Mouse (Mus musculus) layer of hippocampus, postnatal 10 days (tissue): Measurements from ENCODE around the gene Gvin1. TPM values are rescaled to one million over a fixed set of nuclear protein-coding genes. Genes with fewer than 3 reads are reported as not detected.
"Not testable (repeated sequence)": the region's sequence is repeated elsewhere in the genome, so short reads cannot be mapped to it uniquely, and the experiment has no call there.

Experiments used
- DNase-seq, 2 experiments: peaks; one replicate each; pipeline ENCODE4 v3.0.0; 2021; ENCODE audit warnings: low spot score in 2 of 2
- long read RNA-seq: library from polyadenylated mRNA; stranded (forward); transcript quantifications from one replicate; pipeline ENCODE4 v2.0.0, GENCODE M21; 2023
- total RNA-seq, 2 experiments: library from RNA; stranded (reverse); gene quantifications; 2 replicates each; pipeline ENCODE4 v1.2.3; 2021

Gvin1 gene
- total RNA-seq = under 1 TPM; 0.20 to 0.34 TPM
- long read RNA-seq = 0 reads

DNA sequence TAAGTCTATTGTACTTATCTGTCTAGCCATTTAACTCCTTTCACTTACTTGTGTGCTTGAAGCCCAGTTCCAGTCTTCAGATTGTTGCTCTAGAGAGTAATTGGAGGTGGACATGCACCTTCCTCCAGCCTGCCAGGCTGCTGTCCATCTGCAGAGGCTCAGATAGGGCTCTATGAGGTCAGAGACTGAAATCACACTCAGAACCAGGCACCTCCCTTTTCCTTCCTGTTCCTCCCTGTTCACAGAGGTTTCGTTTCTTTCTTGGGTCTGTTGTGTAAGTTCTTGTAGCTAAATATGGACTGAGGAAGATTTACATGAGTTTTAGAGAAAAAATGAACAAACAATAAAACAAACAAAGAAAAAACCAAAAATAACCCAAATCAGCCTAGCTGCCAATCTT, at the start of gene Gvin1:
Gene Gvin1 (minus strand): TSS at position 150 of the 400 bp plus-strand sequence.
- not testable (repeated sequence) for DNase-seq

DNA sequence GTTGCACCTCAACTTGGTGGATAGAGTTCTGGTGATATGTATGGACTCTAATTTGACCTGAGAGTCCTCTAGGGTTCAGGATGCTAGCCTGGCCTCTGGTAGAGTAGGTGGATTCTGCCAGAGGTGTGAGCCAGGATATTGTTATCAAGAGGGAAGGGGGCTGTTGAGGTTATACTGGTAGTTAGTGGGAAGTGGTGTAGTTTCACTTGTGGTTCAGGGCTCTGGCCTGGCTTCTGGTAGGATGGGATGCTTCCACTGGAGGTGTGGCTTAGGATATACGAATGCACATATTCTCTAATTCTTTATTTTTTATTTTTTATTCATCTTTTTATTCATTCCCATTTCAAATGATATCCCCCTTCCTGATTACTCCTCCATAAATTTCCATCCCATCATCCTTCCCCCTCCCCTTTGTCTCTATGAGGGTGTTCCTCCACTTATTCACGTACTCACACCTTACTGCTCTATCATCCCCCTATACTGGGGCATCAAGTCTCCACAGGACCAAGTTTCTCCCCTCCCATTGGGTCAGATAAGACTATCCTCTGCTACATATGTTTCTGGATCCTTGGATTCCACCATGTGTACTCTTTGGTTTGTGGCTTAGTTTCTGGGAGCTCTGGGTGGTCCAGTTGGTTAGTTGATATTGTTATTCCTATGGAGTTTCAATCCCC, 36.9 kb upstream of the Gvin1 start:
- no peak for DNase-seq

GRCm38 (mm10) chr7:106248922-106249321, 33.8 kb upstream of the Gvin1 start:
- DNase-seq = no peak

- DNase-seq = no peak
Measured at GRCm38 (mm10) chr7:106248245-106248644, 33.1 kb upstream of the Gvin1 start.

- no peak for DNase-seq
Measured at GRCm38 (mm10) chr7:106245601-106246000, 30.5 kb upstream of the Gvin1 start.

DNA sequence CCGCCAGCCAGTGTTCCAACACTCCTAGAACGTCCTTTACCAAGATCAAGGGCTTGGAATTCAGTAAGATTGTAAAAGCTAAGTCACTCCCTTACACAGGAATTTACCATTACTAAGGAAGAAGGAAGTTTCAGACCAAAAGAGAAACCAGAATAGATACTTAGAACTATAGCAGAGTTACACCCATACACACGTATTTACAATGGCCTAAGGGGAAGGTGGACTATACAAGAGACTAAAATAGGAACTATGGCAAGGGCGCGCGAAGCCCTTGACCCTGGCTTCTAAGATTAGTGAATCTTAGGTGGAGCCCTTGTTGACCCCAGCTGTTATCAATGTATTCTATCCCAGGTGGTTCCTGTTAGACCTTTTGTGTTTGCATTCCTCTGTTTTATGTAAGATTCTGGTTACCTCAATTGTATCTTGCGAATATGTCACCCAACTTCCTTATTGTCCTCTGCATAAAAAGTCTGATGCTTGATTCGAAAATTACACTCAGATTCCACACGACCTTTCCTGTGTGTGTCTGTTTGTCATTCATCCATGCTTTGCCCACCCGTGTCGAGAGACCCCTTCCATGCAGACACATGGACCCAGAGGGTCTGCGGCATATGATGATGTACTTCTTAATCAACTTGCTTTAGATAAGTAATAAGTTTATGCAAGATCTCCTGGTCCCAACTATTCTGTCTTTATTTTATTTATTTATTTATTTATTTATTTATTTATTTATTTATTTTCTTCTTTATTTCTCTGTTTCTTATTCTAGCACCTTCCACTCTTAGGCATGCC, 25.6 kb upstream of the Gvin1 start:
- not testable (repeated sequence) for DNase-seq

DNA sequence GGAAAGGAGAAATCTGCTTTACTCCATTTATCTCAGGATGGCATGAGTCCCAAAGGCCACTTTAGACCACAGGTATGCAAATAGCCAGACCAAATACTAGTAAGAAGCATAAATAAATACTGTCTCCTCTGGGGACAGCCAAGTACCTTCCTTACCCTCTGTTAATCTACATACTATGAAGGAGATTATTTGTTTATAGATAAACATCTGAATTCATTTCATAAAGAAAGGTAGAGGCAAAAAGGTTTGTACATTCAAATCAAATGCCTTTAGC, 22.0 kb upstream of the Gvin1 start:
- no peak for DNase-seq

DNA sequence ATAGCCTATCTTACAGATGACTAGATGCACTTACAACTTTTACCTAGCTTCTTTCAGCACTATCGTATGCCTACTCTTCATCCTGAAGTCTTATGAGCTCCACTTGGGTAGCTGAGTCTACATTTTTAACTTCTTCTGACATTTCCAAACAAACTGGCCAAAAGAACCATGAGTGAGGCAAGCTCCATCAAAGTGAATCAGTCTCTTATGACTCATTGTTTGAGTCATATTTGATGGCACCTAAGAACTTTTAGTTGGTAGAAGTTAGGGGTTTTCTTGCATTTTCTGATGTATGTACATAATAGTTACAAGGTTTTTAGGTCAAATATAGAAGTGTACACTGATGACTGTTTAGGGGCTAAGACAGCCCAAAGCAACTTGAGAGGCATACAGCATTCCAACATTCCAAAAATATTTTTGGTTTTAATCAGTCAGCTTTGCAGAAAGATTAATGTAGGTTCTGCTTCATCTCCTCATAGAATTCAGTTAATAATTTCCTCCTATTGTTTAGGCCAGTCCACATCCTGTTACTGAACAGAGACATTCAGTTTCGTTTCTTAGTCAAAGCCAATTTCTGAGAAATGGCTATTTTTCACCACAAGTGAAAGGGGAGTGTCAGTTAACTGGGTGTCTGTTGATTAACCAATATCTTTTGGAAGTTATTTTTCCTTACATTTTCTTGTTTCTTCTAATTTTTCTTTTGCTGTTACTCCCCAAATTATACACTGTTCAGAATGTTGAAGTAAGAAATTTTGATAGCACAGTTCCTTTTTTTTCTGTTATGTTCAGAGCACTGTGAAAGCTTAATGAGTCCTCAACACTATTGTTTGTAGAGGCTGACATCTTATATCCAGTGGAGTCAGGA, 21.4 kb upstream of the Gvin1 start:
- no peak for DNase-seq

DNA sequence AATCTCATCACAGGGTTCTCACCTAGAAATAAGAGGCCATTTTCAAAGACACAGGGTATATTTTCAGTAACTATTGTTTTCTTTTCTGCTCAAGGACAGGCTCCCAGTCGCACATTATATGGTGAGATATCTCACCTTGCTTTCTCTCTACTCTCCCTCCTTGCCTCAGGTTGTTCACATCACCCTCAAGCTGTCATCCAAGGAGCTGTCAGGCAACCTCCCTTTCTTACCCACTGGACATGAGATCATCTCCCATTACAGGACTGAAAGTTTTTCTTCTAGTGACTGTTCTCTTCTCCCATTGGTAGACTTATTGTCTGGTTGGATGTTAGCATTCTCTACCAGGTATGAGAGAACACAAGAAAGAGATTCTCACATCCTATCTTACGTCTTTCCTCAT, 20.5 kb upstream of the Gvin1 start:
- no peak for DNase-seq

DNA sequence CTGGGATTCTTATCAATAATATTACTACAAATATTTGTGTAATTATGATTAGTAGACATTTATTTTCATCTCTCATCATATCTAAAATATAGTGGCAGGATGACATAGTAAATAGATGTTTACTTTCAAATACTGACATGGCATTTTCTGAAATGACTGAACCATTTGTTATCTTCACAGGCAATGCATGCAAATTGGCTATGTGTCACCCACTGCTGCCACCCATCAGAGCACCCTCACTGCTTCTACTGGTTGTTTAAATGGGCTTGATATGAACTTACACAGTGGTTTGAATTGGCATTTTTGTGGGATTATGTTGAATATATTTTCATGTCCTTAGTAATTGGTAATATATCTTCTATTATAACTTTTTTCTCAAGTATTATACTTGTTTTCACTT, 784 bp upstream of the Gvin1 start:
- not testable (repeated sequence) for DNase-seq

GRCm38 (mm10) chr7:106213770-106214169, 1.4 kb downstream of the Gvin1 start:
- DNase-seq = not testable (repeated sequence)

DNA sequence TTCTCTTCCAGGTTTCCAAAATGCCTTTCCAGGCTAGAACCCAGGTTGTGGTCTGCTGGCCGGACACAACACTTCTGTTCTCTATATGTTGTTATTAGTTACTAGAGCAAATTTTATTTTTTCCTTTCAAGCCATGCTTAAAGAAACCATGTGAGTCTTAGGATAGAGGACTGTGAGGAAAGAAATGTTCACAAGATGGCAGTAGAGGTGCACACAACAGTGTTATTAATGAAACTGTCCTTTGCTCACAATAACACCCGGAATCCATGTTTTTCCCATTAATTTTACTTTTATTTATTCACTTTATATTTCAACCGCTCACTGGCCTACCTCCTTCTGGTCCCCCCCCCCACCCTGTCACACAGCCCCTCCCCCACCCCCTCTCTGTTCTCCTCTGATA, 8.5 kb downstream of the Gvin1 start:
- DNase-seq = not testable (repeated sequence)

- DNase-seq = not testable (repeated sequence)
Measured at GRCm38 (mm10) chr7:106177065-106177464, 38.1 kb downstream of the Gvin1 start.

GRCm38 (mm10) chr7:106145013-106145754, 69.9 kb downstream of the Gvin1 start:
- DNase-seq = not testable (repeated sequence)

DNA sequence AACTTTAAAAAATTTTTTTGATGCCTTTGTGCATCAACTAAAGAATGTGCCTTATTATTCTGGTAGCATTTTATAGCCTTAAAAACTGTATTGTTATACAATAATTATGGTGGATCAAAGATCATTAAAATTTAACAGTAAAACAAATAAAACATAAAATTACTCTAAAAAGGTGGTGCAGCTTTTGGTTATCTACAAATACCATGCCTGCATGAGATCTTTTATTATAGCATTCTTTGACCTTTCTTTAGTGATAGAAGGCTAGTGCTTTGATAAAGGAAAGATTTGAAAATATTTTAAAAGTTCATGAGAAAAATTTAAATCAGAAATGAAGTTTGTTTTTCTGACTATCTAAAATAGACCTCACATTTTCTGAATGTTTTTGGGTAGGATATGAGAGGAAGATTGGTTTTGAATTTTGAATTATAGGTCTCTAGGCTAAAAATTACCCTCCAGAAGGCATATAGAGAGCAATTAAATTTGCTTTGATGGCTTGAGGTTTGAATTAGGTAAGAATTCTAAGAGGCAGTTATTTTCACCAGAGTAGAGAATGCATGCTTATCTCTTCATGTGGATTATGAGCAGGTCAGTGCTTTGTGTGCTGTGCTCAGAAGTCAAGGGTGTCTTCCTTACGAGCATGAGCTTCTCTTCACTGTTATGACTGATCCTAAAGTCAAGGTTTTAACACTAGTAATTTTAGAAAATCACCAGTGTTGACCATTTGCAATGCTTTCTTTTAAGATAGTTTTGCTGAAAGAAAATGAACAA, 73.8 kb downstream of the Gvin1 start:
- DNase-seq = not testable (repeated sequence)

DNA sequence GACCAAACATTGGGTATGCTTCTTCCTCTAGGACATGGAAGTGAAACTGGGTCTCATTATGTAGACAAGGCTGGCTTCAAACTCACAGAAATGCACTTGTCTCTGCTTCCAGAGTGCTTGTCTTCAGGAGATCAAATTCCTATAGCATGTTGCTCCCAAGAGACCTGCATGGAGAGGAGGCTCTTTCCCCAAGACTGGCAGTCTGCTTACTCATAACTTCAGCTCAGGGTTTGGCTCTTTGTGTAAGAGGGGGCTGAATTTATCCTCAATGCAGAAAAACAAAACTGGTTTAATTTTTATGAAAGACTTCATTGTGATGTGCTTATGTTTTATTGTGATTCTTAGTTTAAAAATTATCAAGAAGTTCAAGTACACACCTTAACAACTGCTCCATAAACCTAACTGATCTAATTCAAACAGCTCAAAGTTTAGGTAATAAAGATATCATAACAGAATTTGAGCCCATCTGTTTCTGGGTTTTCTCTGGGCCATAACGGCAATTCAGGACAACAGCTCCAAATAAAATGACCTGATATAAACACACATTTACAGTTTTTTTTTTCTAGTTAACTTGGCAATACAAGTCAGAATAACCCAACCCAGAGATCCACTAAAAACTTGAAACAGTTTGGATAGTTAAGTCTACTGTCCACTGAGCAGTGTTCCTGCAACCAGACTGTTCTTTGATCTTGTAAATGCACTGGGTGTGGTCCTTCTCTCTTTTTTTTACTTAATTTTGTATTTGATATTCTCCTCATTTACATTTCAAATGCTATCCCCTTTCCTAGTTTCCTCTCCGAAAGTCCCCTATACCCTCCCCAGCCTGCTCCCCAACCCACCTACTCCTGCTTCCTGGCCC, 97.8 kb downstream of the Gvin1 start:
- not testable (repeated sequence) for DNase-seq
